Mouse (Mus musculus) small intestine, adult 2 months (tissue): ENCODE measurements around the gene Nus1. TPM values are rescaled to one million over a fixed set of nuclear protein-coding genes. Genes with fewer than 3 reads are reported as not detected.

Experiments used
- H3K27ac ChIP-seq: fragments of 200-500 bp; 2 replicates; pipeline ENCODE4 v1.5.1; 2012; ENCODE audit warnings: low read depth, low read length, control low read depth, inconsistent platforms; ENCODE audit not compliant: insufficient read depth
- H3K27me3 ChIP-seq: fragments of 200-500 bp; 2 replicates; pipeline ENCODE4 v1.6.1; 2012; ENCODE audit warnings: mild to moderate bottlenecking, moderate library complexity, low read length, inconsistent platforms; ENCODE audit not compliant: control insufficient read depth, insufficient read depth
- H3K36me3 ChIP-seq: fragments of 200-500 bp; 2 replicates; pipeline ENCODE4 v1.6.1; 2012; ENCODE audit warnings: mild to moderate bottlenecking, low read length, control low read depth, inconsistent platforms; ENCODE audit not compliant: control insufficient read depth, insufficient read depth
- H3K4me1 ChIP-seq: fragments of 200-500 bp; 2 replicates; pipeline ENCODE4 v1.6.1; 2012; ENCODE audit warnings: low read length, inconsistent platforms, mixed read lengths; ENCODE audit not compliant: control insufficient read depth, insufficient read depth, insufficient read length
- H3K4me3 ChIP-seq: fragments of 200-500 bp; 2 replicates; pipeline ENCODE4 v1.5.1; 2012; ENCODE audit warnings: low read depth, mild to moderate bottlenecking, control low read depth, inconsistent platforms, low read length, moderate library complexity
- CTCF ChIP-seq: fragments of 200-500 bp; IDR thresholded peaks from 2 replicates; pipeline ENCODE4 v1.5.1; 2012; ENCODE audit warnings: low read depth, mild to moderate bottlenecking, control low read depth, inconsistent platforms, low read length, moderate library complexity, mixed read lengths; ENCODE audit not compliant: insufficient replicate concordance, insufficient read length; ENCODE audit errors: extremely low read depth
- POLR2A ChIP-seq: fragments of 200-500 bp; IDR thresholded peaks from 2 replicates; pipeline ENCODE4 v1.6.1; 2012; ENCODE audit warnings: low read depth, mild to moderate bottlenecking, control low read depth, inconsistent platforms, low read length, moderate library complexity
- WGBS: fragments of 180-500 bp; shearing (Covaris S2); methylation state at CpG from one replicate; pipeline ENCODE4 v1.1.7; 2018; 5-methylcytosine and 5-hydroxymethylcytosine counted together
- polyA plus RNA-seq: library from polyadenylated mRNA; depleted of rRNA; stranded (reverse); fragments of >200 nt; gene quantifications from 2 replicates; pipeline ENCODE4 v1.2.3, GENCODE M21; 2012

Nus1 gene
- polyA plus RNA-seq, 1 experiment = 25.2 TPM

- WGBS = under 1% methylated on average over 65 of the region's 71 CpGs
- Histone ChIP-seq H3K27ac (peak within 1 kb of the TSS; percentile 94), H3K4me1 (no peaks in the 10 kb centered on the region), H3K36me3 (no peaks in the 10 kb centered on the region), H3K4me3 (peak within 1 kb of the TSS; percentile 83), H3K27me3 (no peaks in the 10 kb centered on the region)
- TF ChIP-seq POLR2A (peak; percentile 72), CTCF (no peak)
Measured at GRCm38 (mm10) chr10:52381845-52382591, 35.3 kb upstream of the Nus1 start, which contains the start of gene Gopc. Gene Gopc (minus strand): TSS chr10:52382124.

DNA sequence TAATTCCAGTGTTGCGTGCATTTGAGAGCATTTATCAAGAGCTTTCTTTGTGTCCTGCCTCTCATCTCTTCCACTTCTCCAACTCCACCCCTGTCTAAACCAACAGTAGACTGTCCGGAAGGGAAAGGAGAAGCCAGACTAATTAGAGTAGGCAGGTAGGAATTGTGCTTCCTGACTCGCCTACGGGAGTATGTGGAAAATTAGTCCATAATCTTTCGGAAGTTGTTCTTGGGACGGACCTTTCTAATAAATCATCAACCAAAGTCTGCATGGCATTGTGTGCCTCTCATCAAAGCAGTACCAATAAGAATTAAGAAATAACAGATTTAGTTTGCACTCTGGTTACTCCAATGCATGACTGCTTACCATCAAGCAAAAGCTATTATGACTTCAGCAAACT lies 34.3 kb upstream of the Nus1 start:
- Histone ChIP-seq H3K4me3 (no peak overlapping the region), H3K36me3 (no peaks in the 10 kb centered on the region), H3K27ac (peak overlapping the region; percentile 42; the same call in 1 of the 2 replicates), H3K4me1 (no peaks in the 10 kb centered on the region), H3K27me3 (no peaks in the 10 kb centered on the region)
- WGBS = 23% methylated on average over 6 of the region's 6 CpGs
- no peak for TF ChIP-seq CTCF
- no peak for TF ChIP-seq POLR2A

DNA sequence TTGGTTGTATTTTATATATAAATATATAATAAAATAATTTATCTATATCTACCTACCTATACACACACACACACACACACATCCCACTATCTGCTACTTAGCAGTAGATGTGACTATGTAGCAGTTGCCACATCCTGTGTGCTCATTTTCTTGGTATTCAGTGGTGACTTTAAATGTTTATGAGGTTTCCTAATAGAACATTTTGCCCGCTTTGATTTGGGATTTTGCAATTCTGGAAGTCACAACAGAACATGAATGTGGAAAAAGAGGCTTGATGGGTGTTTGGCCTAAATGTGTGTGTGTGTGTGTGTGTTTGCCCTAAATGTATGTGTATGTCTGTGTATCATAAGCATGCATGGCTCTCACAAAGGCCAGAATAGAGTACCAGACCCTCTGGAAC lies 33.8 kb upstream of the Nus1 start:
- no peaks in the 10 kb centered on the region for H3K27me3 ChIP-seq
- H3K27ac ChIP-seq = no peak overlapping the region
- TF ChIP-seq CTCF (no peak), POLR2A (no peak)
- H3K4me1 ChIP-seq = no peaks in the 10 kb centered on the region
- no peaks in the 10 kb centered on the region for H3K36me3 ChIP-seq
- no peak overlapping the region for H3K4me3 ChIP-seq
- 85% methylated on average over 1 of the region's 1 CpGs for WGBS

DNA sequence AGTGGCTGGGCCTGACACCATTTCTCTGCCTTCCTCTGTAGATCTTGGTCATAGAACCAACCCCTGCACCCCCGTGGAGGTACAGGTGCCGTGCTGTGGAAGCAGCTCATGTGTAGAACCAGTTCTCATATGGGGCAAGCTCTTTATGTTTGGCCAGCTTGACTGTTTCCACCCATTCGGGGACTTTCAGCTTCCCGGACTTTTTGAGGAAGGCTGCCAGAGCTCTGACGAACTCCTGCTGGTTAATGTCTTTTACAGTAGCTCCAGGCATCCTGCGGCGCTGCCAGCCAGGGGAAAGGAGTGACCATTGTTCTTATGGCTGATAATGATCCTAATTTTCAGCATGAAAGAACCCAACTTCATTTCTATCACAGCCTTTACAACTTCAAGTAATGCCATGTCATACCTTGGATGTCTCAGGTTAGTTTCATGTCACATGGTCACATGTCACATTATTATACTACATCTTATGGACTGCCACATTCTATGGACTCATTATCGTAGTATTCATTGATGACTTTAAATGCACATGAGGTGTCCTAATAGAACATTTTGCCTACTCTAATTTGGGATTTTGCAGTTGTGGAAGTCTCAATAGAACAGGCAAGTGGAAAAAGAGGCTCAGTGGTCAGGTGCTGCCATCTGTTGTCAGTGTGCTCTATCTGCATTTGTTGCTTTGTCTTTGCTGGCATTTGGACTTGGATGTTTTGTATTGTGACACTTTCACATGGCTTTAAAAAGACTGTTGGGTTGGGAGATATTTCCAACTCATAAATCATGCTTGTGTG lies 32.3 kb upstream of the Nus1 start:
- Histone ChIP-seq H3K27ac (no peak overlapping the region), H3K4me3 (no peak overlapping the region), H3K4me1 (no peaks in the 10 kb centered on the region), H3K36me3 (no peaks in the 10 kb centered on the region), H3K27me3 (no peaks in the 10 kb centered on the region)
- no peak for TF ChIP-seq POLR2A
- no peak for TF ChIP-seq CTCF
- WGBS = 67% methylated on average over 8 of the region's 8 CpGs

DNA sequence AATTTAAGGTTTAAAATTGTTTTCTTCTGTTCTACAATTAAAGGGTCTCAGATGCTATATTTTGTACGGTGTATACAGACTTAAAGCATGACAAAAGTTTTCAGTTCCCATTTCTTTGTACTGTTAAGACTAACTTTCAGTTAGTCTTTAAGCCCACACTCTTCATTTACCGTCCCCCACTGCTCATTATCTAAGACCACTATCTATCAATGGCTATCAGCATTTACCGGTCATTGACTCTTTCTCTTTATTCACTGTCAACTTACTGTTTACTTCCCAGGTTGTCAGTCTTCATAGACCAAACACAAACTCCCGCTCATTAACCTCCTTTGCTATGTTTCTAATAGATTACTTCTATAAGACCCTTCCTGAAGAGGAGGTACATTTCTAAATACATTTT lies 30.2 kb upstream of the Nus1 start:
- no peak overlapping the region for H3K4me3 ChIP-seq
- WGBS = 80% methylated on average over 4 of the region's 4 CpGs

DNA sequence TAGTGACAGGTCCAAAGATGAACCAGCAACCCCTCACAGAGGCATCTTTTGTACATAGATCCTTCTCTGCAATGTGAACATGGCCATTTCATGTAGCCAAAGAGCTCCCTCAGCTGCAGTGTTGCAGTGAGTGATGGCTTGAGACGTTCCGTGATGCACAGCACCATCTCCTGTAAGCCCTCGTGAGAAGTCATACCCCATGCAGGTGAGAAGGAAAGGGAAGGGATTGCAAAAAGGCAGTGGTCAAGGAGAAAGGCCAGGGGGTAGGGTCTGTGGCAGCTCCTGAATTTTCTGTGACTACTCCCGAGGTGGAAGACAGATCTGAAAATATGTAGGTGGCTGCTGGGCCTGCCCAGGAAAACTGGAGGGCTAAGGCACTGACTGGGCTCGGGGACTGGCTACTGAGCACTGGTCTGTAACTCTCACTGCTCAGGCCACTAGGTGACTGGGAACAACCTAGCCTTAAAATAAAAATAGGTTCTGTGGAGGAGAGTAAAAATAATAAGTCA lies 28.4 kb upstream of the Nus1 start, which contains the start of gene Nepn:
Nepn (plus strand) TSS at position 51 of the 509 bp plus-strand sequence.
- no peak within 1 kb of the TSS for H3K27ac ChIP-seq
- 82% methylated on average over 5 of the region's 5 CpGs for WGBS

More for the DNA sequence above, 30.2 kb upstream of the Nus1 start:
- Histone ChIP-seq H3K27me3 (no peaks in the 10 kb centered on the region), H3K27ac (no peak overlapping the region), H3K4me1 (no peaks in the 10 kb centered on the region), H3K36me3 (no peaks in the 10 kb centered on the region)
- no peak for TF ChIP-seq POLR2A
- no peak for TF ChIP-seq CTCF

GRCm38 (mm10) chr10:52389438-52389837 lies 27.9 kb upstream of the Nus1 start:
- Histone ChIP-seq H3K27ac (no peak overlapping the region), H3K4me1 (no peaks in the 10 kb centered on the region), H3K36me3 (no peaks in the 10 kb centered on the region), H3K27me3 (no peaks in the 10 kb centered on the region), H3K4me3 (no peak overlapping the region)
- whole genome bisulfite sequencing = 90% methylated on average over 3 of the region's 3 CpGs
- TF ChIP-seq CTCF = no peak
- TF ChIP-seq POLR2A = no peak

More for the DNA sequence above, 28.4 kb upstream of the Nus1 start, which contains the start of gene Nepn:
- H3K36me3 ChIP-seq = no peaks in the 10 kb centered on the region
- H3K4me3 ChIP-seq = no peak within 1 kb of the TSS
- no peaks in the 10 kb centered on the region for H3K4me1 ChIP-seq
- TF ChIP-seq CTCF (no peak), POLR2A (no peak)
- no peaks in the 10 kb centered on the region for H3K27me3 ChIP-seq
